Mouse (Mus musculus): ENCODE measurements around the gene 4933415F23Rik. TPM values are rescaled to one million over a fixed set of nuclear protein-coding genes. Genes with fewer than 3 reads are reported as not detected.
"Not testable (repeated sequence)": the region's sequence is repeated elsewhere in the genome, so short reads cannot be mapped to it uniquely, and the experiment has no call there.

4933415F23Rik gene
- not detected in 2 replicates for polyA plus RNA-seq (2012; ENCODE audit: insufficient read depth, insufficient read length, missing spikeins)

DNA sequence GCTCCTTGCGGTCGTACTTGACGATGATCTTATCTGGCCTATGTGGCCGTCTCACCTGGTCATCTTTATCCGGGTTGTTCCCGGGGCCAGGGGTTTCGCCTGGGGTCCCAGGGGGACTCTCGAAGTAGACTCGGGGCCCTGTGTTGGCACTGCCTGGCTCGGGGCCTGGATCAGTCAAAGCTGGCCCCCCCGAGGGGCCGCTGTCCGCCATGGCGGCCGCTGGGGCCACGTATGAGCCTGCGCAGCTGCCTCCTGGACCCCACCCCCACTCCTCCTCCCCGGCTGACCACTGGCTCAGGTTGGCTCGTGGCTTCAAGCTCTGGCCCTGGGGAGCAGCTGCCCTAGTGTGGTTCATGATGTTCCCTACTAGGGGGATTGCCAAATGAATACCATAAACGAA, at the start of gene 4933415F23Rik:
Gene 4933415F23Rik (minus strand): TSS at position 233 of the 400 bp plus-strand sequence.
- Histone ChIP-seq H3K27ac (ENCODE audit: insufficient read depth, low read depth, low read length) (no peak within 1 kb of the TSS), H3K4me3 (ENCODE audit: insufficient read depth, low read length) (no peak within 1 kb of the TSS), H3K4me1 (ENCODE audit: control insufficient read depth, insufficient read depth, low read length) (no peaks in the 10 kb centered on the region)
- TF ChIP-seq CTCF (IDR thresholded peaks at IDR 0.05; ENCODE audit: low read depth, low read length) (no peak), POLR2A (IDR thresholded peaks at IDR 0.05; ENCODE audit: borderline replicate concordance, low read depth, low read length) (no peak)

DNA sequence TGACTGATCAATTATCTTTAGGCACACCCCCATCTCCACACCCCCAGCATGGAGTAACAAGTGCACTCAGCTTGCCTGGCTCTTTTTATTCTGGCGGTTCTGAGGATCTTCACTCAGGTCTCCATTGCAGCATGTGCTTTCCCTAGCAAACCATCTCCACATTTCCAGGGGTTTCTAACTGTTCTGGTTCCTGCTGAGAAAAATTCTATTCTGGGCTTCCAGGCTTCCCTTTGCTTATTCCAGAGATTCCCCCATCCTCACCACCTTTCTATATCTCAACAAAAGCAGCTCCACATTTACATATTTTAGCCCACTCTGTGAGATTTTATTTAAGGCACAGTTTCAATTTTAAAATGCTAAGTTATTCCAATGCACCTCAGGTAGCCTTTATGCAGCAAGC, 49.7 kb upstream of the 4933415F23Rik start:
- no peak for TF ChIP-seq POLR2A (IDR thresholded peaks at IDR 0.05; ENCODE audit: borderline replicate concordance, low read depth, low read length)
- no peak for TF ChIP-seq CTCF (IDR thresholded peaks at IDR 0.05; ENCODE audit: low read depth, low read length)
- no peak overlapping the region for H3K27ac ChIP-seq (ENCODE audit: insufficient read depth, low read depth, low read length)
- no peak overlapping the region for H3K4me3 ChIP-seq (ENCODE audit: insufficient read depth, low read length)
- H3K4me1 ChIP-seq (ENCODE audit: control insufficient read depth, insufficient read depth, low read length), result no peaks in the 10 kb centered on the region

DNA sequence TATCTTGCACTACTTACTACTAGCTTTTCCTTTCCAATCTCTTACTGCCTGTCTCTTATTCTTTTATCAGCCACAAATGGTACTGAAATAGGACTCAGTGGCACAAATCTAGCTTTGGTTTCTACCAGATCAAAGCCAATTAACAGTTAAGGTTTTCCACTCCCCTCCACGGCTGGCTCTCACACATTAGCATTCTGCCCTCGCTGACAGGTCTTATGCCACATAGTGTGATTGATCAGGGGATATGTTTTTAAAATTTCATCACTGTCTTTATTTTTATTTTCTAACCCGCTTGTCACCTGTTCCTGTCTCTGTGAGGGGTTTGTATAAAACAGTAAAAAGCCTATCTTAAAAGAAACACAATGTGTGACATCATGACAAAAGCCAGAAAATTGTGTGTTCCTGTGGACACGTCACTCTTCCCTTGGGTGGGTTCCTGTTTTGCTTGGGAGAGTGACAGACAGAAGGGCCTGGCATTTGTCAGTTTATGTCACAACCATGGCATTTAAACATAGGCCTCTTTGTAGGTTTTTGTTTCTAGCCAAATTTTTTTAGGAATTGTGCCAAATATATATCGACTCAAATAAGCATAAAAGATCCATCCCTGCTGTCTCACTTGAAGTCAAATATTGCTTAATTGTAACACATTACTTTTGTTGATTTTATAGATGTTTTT, 44.3 kb upstream of the 4933415F23Rik start:
- Histone ChIP-seq H3K4me3 (ENCODE audit: insufficient read depth, low read length) (no peak overlapping the region), H3K4me1 (ENCODE audit: control insufficient read depth, insufficient read depth, low read length) (no peaks in the 10 kb centered on the region), H3K27ac (ENCODE audit: insufficient read depth, low read depth, low read length) (no peak overlapping the region)
- no peak for TF ChIP-seq POLR2A (IDR thresholded peaks at IDR 0.05; ENCODE audit: borderline replicate concordance, low read depth, low read length)

DNA sequence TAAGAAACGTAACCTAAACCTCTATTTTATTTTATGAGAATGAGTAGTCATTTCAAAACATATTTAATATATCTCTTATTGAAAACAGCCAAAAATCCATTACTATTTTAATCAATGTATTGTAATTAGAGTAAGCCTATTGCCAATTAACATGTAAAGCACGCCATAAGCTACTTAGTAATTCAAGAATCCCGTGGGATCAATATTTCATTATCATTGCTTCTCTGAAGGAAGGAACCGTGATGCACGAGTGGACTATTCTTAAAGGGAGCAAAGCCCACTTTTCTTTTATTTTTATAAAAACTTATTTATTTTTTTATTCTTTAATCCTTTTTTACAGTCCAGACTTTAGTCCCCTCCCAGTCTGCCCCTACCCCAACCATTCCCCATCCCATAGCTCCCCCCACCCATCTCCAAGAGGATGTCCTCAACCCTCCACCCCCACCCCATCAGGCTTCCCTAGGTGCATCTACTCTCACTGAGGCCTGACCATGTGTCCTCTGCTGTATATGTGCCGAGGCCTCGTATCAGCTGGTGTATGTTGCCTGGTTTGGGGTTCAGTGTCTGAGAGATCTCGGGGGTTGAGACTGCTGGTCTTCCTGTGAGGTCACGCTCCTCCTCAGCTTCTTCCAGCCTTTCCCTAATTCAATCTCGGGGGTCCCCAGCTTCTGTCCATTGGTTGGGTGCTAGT, 39.2 kb upstream of the 4933415F23Rik start:
- Histone ChIP-seq H3K27ac (ENCODE audit: insufficient read depth, low read depth, low read length) (no peak overlapping the region), H3K4me3 (ENCODE audit: insufficient read depth, low read length) (no peak overlapping the region), H3K4me1 (ENCODE audit: control insufficient read depth, insufficient read depth, low read length) (no peaks in the 10 kb centered on the region)
- TF ChIP-seq POLR2A (IDR thresholded peaks at IDR 0.05; ENCODE audit: borderline replicate concordance, low read depth, low read length) (no peak), CTCF (IDR thresholded peaks at IDR 0.05; ENCODE audit: low read depth, low read length) (no peak)

DNA sequence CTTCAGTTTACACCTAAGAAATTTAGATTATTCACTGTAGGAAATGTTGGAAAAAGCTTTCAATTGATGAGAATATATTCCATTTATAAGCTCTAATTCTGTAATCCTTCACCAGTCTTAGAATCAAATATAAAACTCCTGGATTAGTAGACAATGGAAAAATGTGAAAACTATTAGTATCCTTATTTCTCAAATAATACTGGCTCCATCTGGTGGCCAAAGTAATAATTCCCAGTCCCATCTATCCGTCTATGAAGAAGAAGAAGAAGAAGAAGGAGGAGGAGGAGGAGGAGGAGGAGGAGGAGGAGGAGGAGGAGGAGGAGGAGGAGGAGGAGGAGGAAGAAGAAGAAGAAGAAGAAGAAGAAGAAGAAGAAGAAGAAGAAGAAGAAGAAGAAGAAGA, 38.5 kb upstream of the 4933415F23Rik start:
- not testable (repeated sequence) for H3K4me1 ChIP-seq (ENCODE audit: control insufficient read depth, insufficient read depth, low read length); H3K4me3 ChIP-seq (ENCODE audit: insufficient read depth, low read length); H3K27ac ChIP-seq (ENCODE audit: insufficient read depth, low read depth, low read length)

DNA sequence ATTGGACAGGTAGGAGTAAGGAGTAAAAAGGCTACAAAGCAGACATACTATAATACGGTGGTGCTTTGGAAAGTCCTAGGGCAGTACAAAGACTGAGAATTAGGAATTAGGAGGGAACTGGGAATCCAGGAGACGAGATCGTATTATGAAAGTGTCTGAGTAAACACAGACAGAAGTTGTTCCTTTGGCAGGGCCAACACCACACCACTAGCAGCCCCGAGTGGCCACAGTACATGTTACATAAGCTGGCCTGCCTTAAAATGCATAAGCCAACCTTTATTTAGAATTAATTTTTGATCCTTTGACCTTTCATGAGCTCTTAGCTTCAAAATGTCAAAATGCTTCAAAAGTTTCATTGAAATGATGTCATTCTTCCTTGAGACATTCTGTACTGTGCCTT, 18.8 kb upstream of the 4933415F23Rik start:
- Histone ChIP-seq H3K27ac (ENCODE audit: insufficient read depth, low read depth, low read length) (no peak overlapping the region), H3K4me1 (ENCODE audit: control insufficient read depth, insufficient read depth, low read length) (no peaks in the 10 kb centered on the region), H3K4me3 (ENCODE audit: insufficient read depth, low read length) (no peak overlapping the region)
- TF ChIP-seq CTCF (IDR thresholded peaks at IDR 0.05; ENCODE audit: low read depth, low read length) (no peak), POLR2A (IDR thresholded peaks at IDR 0.05; ENCODE audit: borderline replicate concordance, low read depth, low read length) (no peak)

DNA sequence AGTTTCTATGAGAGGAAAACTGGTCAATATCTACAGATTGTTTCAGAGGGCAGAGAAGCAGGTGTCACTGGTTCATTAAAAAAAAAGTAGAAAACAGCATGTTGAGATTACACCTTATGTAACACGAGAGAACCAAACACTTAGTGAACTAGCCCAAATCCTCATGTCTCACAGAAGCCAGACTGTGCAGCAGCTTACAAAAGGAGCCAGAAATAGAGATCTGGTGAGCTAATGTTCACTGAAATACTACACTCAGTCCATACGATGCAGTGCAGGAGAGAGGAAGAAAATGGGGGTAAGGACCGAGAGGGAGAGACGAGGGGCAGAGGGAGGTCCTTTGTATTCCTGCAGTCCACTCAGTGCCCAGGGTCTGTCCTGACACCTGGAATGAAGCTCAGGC, 17.4 kb upstream of the 4933415F23Rik start:
- H3K27ac ChIP-seq (ENCODE audit: insufficient read depth, low read depth, low read length), result no peak overlapping the region

DNA sequence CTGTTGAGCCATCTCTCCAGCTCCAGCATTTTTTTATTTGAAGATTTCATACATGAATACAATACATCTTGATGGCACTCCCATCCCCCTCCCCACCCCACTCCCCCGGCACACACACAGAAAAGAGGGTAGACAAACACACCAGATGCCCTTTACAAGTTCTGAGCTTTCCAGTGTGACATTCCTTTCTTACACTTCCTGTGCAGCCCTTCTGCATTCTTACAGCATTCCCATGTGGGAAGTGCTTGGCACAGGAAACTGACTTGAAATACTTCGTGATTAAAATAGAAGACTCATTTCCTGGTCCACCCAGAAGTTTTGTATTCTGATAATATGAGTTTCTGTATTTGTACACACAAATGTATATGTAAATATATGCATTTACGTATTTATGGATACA, 15.4 kb upstream of the 4933415F23Rik start:
- Histone ChIP-seq H3K4me3 (ENCODE audit: insufficient read depth, low read length) (no peak overlapping the region), H3K4me1 (ENCODE audit: control insufficient read depth, insufficient read depth, low read length) (no peaks in the 10 kb centered on the region), H3K27ac (ENCODE audit: insufficient read depth, low read depth, low read length) (no peak overlapping the region)
- TF ChIP-seq CTCF (IDR thresholded peaks at IDR 0.05; ENCODE audit: low read depth, low read length), result no peak
- no peak for TF ChIP-seq POLR2A (IDR thresholded peaks at IDR 0.05; ENCODE audit: borderline replicate concordance, low read depth, low read length)

More for the DNA sequence above, 17.4 kb upstream of the 4933415F23Rik start:
- no peaks in the 10 kb centered on the region for H3K4me1 ChIP-seq (ENCODE audit: control insufficient read depth, insufficient read depth, low read length)
- TF ChIP-seq POLR2A (IDR thresholded peaks at IDR 0.05; ENCODE audit: borderline replicate concordance, low read depth, low read length) (no peak), CTCF (IDR thresholded peaks at IDR 0.05; ENCODE audit: low read depth, low read length) (no peak)
- H3K4me3 ChIP-seq (ENCODE audit: insufficient read depth, low read length), result no peak overlapping the region

DNA sequence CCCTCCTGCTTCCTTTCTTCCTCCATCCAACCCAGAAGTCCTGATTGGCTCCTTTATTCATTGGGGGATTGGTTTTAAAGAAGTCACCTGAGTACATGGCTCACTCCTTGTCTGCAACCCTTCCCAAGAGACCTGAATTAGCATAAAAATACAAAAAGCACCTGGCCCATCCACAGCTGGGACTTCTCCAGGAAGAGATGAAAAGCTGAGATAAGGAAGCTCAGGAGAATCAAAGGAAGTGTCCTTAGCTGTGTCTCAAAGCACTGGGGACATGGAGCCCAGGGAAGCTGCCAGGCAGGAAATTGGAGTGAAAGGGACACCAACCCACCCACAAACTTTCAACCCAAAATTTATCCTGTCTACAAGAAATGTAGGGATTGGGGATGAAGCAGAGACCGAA, 7.1 kb upstream of the 4933415F23Rik start:
- H3K27ac ChIP-seq (ENCODE audit: insufficient read depth, low read depth, low read length), result no peak overlapping the region
- H3K4me1 ChIP-seq (ENCODE audit: control insufficient read depth, insufficient read depth, low read length), result no peaks in the 10 kb centered on the region
- H3K4me3 ChIP-seq (ENCODE audit: insufficient read depth, low read length), result no peak overlapping the region
- no peak for TF ChIP-seq POLR2A (IDR thresholded peaks at IDR 0.05; ENCODE audit: borderline replicate concordance, low read depth, low read length)
- TF ChIP-seq CTCF (IDR thresholded peaks at IDR 0.05; ENCODE audit: low read depth, low read length), result no peak

DNA sequence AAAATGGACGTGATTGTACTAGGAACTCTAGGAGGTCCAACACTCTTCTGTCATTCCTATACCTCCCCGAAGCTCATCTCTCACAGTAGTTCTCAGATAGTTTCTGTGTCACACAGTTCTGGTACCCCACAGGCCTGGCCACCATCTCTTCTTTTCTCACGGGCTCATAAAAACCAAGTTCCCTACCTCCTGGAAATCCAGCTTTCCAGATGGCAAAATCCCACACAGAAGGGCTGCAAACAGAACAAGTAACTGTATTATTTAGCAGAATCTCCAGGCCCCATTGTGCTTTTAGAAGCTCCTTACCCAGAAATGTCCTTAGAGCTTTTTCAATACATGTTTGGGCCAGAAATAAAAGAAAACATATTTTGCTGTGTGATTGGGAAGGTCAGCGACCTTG, 828 bp upstream of the 4933415F23Rik start:
- TF ChIP-seq POLR2A (IDR thresholded peaks at IDR 0.05; ENCODE audit: borderline replicate concordance, low read depth, low read length) (no peak), CTCF (IDR thresholded peaks at IDR 0.05; ENCODE audit: low read depth, low read length) (no peak)
- Histone ChIP-seq H3K4me1 (ENCODE audit: control insufficient read depth, insufficient read depth, low read length) (no peaks in the 10 kb centered on the region), H3K4me3 (ENCODE audit: insufficient read depth, low read length) (no peak overlapping the region), H3K27ac (ENCODE audit: insufficient read depth, low read depth, low read length) (no peak overlapping the region)

Measured in bone marrow macrophage, adult 2 months (primary cell).